Mouse (Mus musculus) kidney, adult 2 months (tissue): ENCODE measurements around the gene Gm815. TPM values are rescaled to one million over a fixed set of nuclear protein-coding genes. Genes with fewer than 3 reads are reported as not detected.
A peak's percentile ranks its signal among the peaks of the same experiment; 100 is the strongest.

ENCODE experiments used
- DNase-seq: peaks from one replicate; pipeline ENCODE4 v3.0.0; 2021
- H3K27ac ChIP-seq: fragments of 200-500 bp; 2 replicates; pipeline ENCODE4 v1.5.1; 2012; ENCODE audit warnings: low read depth, low read length, control low read depth, inconsistent platforms; ENCODE audit not compliant: insufficient read depth
- H3K27me3 ChIP-seq: fragments of 200-500 bp; replicated peaks from 2 replicates; pipeline ENCODE4 v1.6.1; 2012; ENCODE audit warnings: mild to moderate bottlenecking, moderate library complexity, low read length, inconsistent platforms; ENCODE audit not compliant: control insufficient read depth, insufficient read depth
- H3K36me3 ChIP-seq: fragments of 200-500 bp; 2 replicates; pipeline ENCODE4 v1.6.1; 2012; ENCODE audit warnings: mild to moderate bottlenecking, moderate library complexity, low read length, inconsistent platforms; ENCODE audit not compliant: control insufficient read depth, insufficient read depth
- H3K4me1 ChIP-seq: fragments of 200-500 bp; 2 replicates; pipeline ENCODE4 v1.6.1; 2011; ENCODE audit warnings: low read length; ENCODE audit not compliant: control insufficient read depth, insufficient read depth
- H3K4me3 ChIP-seq: fragments of 200-500 bp; 2 replicates; pipeline ENCODE4 v1.5.1; 2011; ENCODE audit warnings: mild to moderate bottlenecking, low read depth, low read length, control low read depth; ENCODE audit not compliant: insufficient read depth
- CTCF ChIP-seq: fragments of 200-500 bp; conservative IDR thresholded peaks from 2 replicates; pipeline ENCODE4 v1.5.1; 2011; ENCODE audit warnings: low read depth, mild to moderate bottlenecking, control low read depth, low read length, moderate library complexity, mixed read lengths; ENCODE audit not compliant: insufficient read depth, insufficient read length
- POLR2A ChIP-seq: fragments of 200-500 bp; IDR thresholded peaks from one replicate; pipeline ENCODE4 v1.6.1; 2011; ENCODE audit warnings: low read depth, low read length, control low read depth
- WGBS: fragments of 180-500 bp; shearing (Covaris S2); methylation state at CpG from one replicate; pipeline ENCODE4 v1.1.7; 2018; 5-methylcytosine and 5-hydroxymethylcytosine counted together
- polyA plus RNA-seq: library from polyadenylated mRNA; depleted of rRNA; stranded (reverse); fragments of >200 nt; gene quantifications from 2 replicates; pipeline ENCODE4 v1.2.3, GENCODE M21; 2012

The Gm815 gene
- polyA plus RNA-seq, 1 experiment: not detected

DNA sequence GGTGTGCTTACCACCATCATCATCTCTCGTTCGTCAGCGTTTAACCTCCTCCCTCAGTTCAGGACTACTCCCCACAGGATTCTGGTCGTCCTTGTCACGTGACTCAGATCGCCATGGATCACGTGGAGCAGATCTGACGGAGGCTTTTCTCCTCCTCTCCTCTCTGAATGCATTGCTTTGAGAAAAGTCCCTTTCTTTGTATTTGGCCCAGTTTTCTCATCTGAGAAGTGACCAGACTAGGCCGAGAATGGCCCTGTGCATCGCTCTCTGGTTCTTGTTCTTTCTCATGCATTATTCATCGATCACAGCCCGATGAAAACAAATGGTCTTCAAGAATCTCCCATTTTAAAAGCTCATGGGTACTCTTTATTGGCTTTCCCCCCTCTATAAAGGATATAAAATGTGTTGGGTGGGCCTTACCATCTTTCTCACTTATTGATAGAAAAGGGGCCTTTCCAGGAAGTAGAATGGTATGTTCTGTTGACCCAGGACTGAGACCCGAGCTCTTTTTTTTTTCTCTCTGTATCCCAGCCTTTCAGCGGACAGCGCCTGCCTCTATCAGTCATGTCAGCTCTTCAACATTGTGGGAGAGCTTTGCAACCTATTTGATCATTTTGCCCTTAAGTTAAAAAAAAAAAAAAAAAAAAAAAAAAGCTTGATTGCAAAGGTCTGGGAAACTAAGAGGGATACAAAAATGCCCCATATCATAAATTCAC is 20.5 kb upstream of the Gm815 start:
- 88% methylated on average over 15 of the region's 15 CpGs for WGBS
- H3K36me3 ChIP-seq: no peaks in the 10 kb centered on the region
- no peak for DNase-seq
- H3K27ac ChIP-seq: no peak overlapping the region
- no peaks in the 10 kb centered on the region for H3K4me1 ChIP-seq
- H3K27me3 ChIP-seq: no peaks in the 10 kb centered on the region
- H3K4me3 ChIP-seq: no peak overlapping the region
- TF ChIP-seq POLR2A (no peak), CTCF (no peak)

DNA sequence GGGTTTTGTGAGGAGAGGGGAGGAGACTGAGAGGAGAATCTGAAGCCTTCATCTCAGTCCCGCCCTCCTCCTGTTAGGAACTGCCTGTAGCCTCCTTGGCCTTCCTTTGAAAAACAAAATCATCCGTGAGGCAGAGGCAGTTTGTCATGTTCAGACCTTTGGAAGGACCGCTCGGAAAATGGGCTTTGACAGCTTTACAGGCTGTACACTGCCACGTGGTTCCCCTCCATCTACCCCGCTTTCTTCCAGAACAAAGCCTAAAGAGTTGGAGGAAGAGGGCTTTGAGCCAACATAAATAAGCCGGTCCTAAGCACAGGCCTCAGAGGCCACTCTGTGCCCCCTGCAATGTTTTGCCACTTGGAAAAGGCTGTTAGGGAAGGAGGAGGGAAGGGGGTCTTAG is 19.9 kb upstream of the Gm815 start:
- no peaks in the 10 kb centered on the region for H3K4me1 ChIP-seq
- TF ChIP-seq POLR2A (no peak), CTCF (no peak)
- no peak overlapping the region for H3K27ac ChIP-seq
- H3K36me3 ChIP-seq: no peaks in the 10 kb centered on the region
- no peaks in the 10 kb centered on the region for H3K27me3 ChIP-seq
- peak; percentile 21 for DNase-seq
- 33% methylated on average over 7 of the region's 7 CpGs for WGBS
- H3K4me3 ChIP-seq: no peak overlapping the region

DNA sequence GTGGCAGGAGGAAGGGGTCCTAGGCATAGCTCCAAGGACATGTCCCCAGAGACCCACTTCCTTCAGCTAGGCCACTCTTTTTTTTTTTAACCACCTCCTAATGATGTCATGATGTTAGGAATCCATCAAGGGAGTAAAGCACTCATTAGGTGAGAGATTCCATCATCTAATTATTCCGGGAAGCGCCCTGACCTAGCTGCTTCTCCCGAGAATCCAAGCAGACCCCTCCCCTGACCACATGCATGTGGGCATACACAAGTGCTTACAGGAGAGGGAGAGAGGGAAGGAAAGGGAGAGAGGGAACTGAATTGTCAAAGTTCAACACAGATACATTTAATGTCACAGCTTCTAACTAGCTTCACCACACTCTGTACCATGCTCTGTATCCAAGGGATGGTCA is 16.1 kb upstream of the Gm815 start:
- TF ChIP-seq POLR2A (no peak), CTCF (no peak)

DNA sequence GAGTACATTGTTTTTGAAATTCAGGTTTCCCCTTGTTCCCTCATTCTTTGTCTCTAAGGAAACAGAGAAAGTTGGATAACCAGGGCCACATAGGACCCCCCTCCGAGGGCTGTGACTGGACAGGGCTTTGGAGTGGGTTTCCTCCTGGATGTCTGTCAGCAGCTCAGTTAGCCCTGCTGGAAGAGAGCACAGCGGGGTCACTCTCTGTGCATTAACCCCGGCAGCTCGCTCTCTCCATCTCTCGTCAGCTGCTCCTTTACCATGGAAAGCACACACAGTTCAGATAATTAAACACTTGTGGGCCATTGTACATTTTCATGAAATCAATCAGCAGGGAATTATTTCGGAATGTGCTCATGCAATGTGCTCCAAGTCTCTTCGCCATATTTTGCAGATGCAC is 15.4 kb upstream of the Gm815 start:
- 76% methylated on average over 7 of the region's 7 CpGs for WGBS
- H3K27me3 ChIP-seq: no peaks in the 10 kb centered on the region
- H3K27ac ChIP-seq: no peak overlapping the region

More for the DNA sequence above, 16.1 kb upstream of the Gm815 start:
- DNase-seq: no peak
- no peaks in the 10 kb centered on the region for H3K27me3 ChIP-seq
- H3K27ac ChIP-seq: no peak overlapping the region
- no peaks in the 10 kb centered on the region for H3K4me1 ChIP-seq
- H3K4me3 ChIP-seq: no peak overlapping the region
- no peaks in the 10 kb centered on the region for H3K36me3 ChIP-seq
- 62% methylated on average over 3 of the region's 3 CpGs for WGBS

DNA sequence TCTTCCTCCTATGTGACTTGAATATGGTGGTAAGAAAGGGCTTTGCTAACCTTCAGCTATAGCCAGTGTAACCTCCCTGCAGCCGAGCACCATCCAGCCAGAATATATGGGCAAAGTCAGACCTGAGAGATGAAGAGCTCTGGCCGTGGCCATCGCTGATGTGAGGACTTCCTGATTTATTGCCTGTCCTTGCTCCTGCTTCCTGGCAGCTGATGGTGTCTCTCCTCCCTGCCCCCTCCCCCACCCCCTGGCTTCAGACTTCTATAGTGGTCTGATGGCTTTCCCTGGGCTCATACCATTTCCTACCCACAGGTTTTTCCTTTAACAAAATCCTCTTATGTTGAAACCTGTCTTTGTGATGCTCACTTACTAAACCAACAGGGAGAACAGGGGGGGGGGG is 14.6 kb upstream of the Gm815 start:
- H3K27ac ChIP-seq: no peak overlapping the region
- no peaks in the 10 kb centered on the region for H3K4me1 ChIP-seq
- WGBS: 34% methylated on average over 3 of the region's 3 CpGs
- no peaks in the 10 kb centered on the region for H3K27me3 ChIP-seq
- no peak for DNase-seq
- H3K4me3 ChIP-seq: no peak overlapping the region
- TF ChIP-seq CTCF: no peak
- no peak for TF ChIP-seq POLR2A
- H3K36me3 ChIP-seq: no peaks in the 10 kb centered on the region

More for the DNA sequence above, 15.4 kb upstream of the Gm815 start:
- Histone ChIP-seq H3K4me3 (no peak overlapping the region), H3K36me3 (no peaks in the 10 kb centered on the region), H3K4me1 (no peaks in the 10 kb centered on the region)
- TF ChIP-seq POLR2A (no peak), CTCF (no peak)
- no peak for DNase-seq

DNA sequence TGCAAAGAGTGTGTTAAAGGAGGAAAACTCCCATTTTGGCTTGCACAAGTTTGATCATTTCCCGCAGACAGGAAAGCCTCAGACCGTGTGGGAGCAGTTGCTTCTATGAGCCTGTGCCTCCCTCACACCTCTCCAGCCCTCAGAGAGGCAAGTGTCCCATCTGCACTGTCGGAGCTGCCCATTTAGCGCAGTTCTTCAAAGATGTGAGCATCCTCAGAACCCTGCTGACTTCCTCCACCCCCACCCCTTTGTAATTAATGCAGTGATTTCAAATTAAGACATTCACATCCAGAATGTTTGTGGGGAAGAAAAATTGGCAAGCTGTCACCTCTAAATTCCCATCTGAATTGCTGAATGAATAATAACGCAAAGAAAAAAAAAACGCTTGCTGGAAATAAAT is 12.8 kb upstream of the Gm815 start:
- Histone ChIP-seq H3K27me3 (no peaks in the 10 kb centered on the region), H3K36me3 (no peaks in the 10 kb centered on the region), H3K4me1 (peaks cover 2% of the 10 kb centered on the region; the same call in 1 of the 2 replicates), H3K4me3 (no peak overlapping the region), H3K27ac (no peak overlapping the region)
- no peak for DNase-seq
- WGBS: 65% methylated on average over 6 of the region's 6 CpGs
- TF ChIP-seq POLR2A: no peak
- TF ChIP-seq CTCF: no peak

DNA sequence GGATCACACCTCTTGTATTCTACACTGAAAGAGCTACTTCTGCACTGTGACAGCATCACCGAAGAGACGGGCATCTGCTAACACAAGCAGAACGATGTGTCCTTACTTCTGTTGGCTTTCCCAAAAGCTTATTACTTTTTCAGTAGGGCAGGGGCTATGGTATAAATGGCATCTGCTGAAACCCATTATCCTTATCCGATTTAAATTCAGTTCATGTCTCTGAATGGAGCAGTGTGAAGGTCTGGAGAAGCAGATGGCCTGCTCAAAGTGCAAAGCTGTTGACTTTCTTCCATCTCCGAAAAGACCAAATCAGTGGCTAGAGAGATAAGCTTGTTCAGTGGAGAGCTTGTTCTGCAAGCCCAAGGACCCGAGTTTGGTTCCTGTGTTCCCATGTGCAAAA is 10.1 kb upstream of the Gm815 start:
- DNase-seq: no peak
- 95% methylated on average over 6 of the region's 6 CpGs for WGBS
- TF ChIP-seq POLR2A (no peak), CTCF (no peak)

More for the DNA sequence above, 10.1 kb upstream of the Gm815 start:
- no peaks in the 10 kb centered on the region for H3K27me3 ChIP-seq
- H3K27ac ChIP-seq: no peak overlapping the region
- H3K4me1 ChIP-seq: peaks cover 2% of the 10 kb centered on the region; the same call in 1 of the 2 replicates
- no peaks in the 10 kb centered on the region for H3K36me3 ChIP-seq
- no peak overlapping the region for H3K4me3 ChIP-seq
